Mouse (Mus musculus): ENCODE data around the gene Tor2a.

DNA sequence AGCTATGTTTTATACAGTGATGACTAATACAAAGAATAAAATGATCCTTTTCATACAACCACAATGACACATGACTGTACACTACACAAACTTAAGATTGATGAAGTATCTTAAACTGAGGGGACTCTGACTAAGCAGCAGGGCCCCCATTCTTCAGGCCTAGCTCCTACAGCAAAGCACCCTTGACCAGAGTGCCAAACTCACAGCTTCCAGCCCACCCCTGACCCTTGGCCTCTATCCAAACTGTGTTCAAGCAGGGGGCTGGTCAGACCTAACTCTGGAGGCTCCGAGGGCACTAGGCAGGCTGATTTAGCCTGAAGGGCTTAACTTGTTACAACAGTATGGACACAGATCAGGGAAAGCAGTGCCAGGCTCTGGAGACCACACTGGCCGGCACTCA, 31.5 kb downstream of the Tor2a start:
- no peak for TF ChIP-seq POLR2A (IDR thresholded peaks at IDR 0.05; ENCODE audit: borderline replicate concordance, insufficient read depth, low read length)
- TF ChIP-seq CTCF (IDR thresholded peaks at IDR 0.05; ENCODE audit: borderline replicate concordance, insufficient read depth, low read depth, low read length): no peak

Data from cerebellum, adult 2 months (tissue).